Mouse (Mus musculus) mouse trophoblast stem cell (cell line): Measurements from ENCODE around the gene Plekha7.

Source experiments
- in situ Hi-C, 2 experiments: fragments of 300-500 bp; cut with MseI, MboI; formaldehyde crosslinking; loops; 2 replicates in 1 of 2; 3 replicates in 1 of 2; pipeline ENCODE4 v1.15.1; 2025

Gene Plekha7

GRCm38 (mm10) chr7:116252470-116252869 is 55.7 kb downstream of the Plekha7 start:
- in situ Hi-C loops = no loop called here

GRCm38 (mm10) chr7:116251516-116251915 is 56.7 kb downstream of the Plekha7 start:
- in situ Hi-C loops = no loop called here

- in situ Hi-C loops = loop anchor here in 1 of 2 experiments (5.0 kb wide), 1 partner anchor 74 kb away; no protein-coding TSS in a partner anchor
Measured at GRCm38 (mm10) chr7:116248536-116248935, 59.6 kb downstream of the Plekha7 start.

GRCm38 (mm10) chr7:116247377-116247729 is 60.8 kb downstream of the Plekha7 start:
- in situ Hi-C loops = loop anchor here in 1 of 2 experiments (5.0 kb wide), 1 partner anchor 75 kb away; no protein-coding TSS in a partner anchor

- in situ Hi-C loops = loop anchor here in 1 of 2 experiments (5.0 kb wide), 1 partner anchor 75 kb away; no protein-coding TSS in a partner anchor
Measured at GRCm38 (mm10) chr7:116246696-116247376, 61.3 kb downstream of the Plekha7 start.

GRCm38 (mm10) chr7:116245815-116246695 is 62.1 kb downstream of the Plekha7 start:
- in situ Hi-C loops = loop anchor here in 1 of 2 experiments (5.0 kb wide), 1 partner anchor 76 kb away; no protein-coding TSS in a partner anchor

- in situ Hi-C loops = loop anchor here in 1 of 2 experiments (5.0 kb wide), 1 partner anchor 78 kb away; no protein-coding TSS in a partner anchor
Measured at GRCm38 (mm10) chr7:116244302-116245165, 63.6 kb downstream of the Plekha7 start.

- in situ Hi-C loops = no loop called here
Measured at GRCm38 (mm10) chr7:116242810-116243209, 65.4 kb downstream of the Plekha7 start.

- in situ Hi-C loops = no loop called here
Measured at GRCm38 (mm10) chr7:116241601-116242000, 66.6 kb downstream of the Plekha7 start.

- in situ Hi-C loops = no loop called here
Measured at GRCm38 (mm10) chr7:116240791-116241474, 67.2 kb downstream of the Plekha7 start.

- in situ Hi-C loops = no loop called here
Measured at GRCm38 (mm10) chr7:116240353-116240752, 67.8 kb downstream of the Plekha7 start.

GRCm38 (mm10) chr7:116238320-116238719 is 69.9 kb downstream of the Plekha7 start:
- in situ Hi-C loops = no loop called here

GRCm38 (mm10) chr7:116237157-116237981 is 70.8 kb downstream of the Plekha7 start:
- in situ Hi-C loops = no loop called here

- in situ Hi-C loops = no loop called here
Measured at GRCm38 (mm10) chr7:116236608-116237007, 71.6 kb downstream of the Plekha7 start.

- in situ Hi-C loops = no loop called here
Measured at GRCm38 (mm10) chr7:116234287-116234806, 73.8 kb downstream of the Plekha7 start.

GRCm38 (mm10) chr7:116230811-116231609 is 77.2 kb downstream of the Plekha7 start:
- in situ Hi-C loops = no loop called here

- in situ Hi-C loops = no loop called here
Measured at GRCm38 (mm10) chr7:116226877-116227282, 81.3 kb downstream of the Plekha7 start.

GRCm38 (mm10) chr7:116226316-116226715 is 81.9 kb downstream of the Plekha7 start:
- in situ Hi-C loops = no loop called here

GRCm38 (mm10) chr7:116224543-116224942 is 83.6 kb downstream of the Plekha7 start:
- in situ Hi-C loops = no loop called here
